Mouse (Mus musculus): Measurements from ENCODE around the gene Dock3.

DNA sequence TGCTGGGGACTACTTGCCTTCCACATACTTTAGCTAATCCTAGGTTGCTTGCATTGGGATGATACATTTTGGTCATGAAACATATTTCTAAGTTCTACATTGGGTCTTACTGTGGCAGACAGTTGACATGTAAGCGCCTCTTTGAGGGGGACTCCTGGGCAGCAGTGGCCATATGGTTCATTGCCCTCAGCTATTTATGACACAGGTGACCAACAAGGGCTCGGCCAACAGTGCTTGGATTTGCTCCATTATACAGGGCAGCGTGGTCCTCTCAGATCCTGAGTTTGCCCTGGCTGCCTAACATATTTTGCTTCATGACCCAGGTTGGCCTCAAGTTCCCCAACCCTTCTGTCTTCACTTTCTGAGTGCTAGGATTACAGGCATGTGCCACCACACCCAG lies 355.0 kb downstream of the Dock3 start:
- no peak for TF ChIP-seq POLR2AphosphoS2 (IDR thresholded peaks at IDR 0.05; ENCODE audit: insufficient read length, low read depth)
- no peak for TF ChIP-seq TCF12 (IDR thresholded peaks at IDR 0.05; ENCODE audit: insufficient read depth, poor library complexity, severe bottlenecking)
- TF ChIP-seq MYOD1 (IDR thresholded peaks at IDR 0.05; ENCODE audit: control insufficient read depth in 1 of 3, insufficient read length in 2 of 3, low read depth in 2 of 3): no peak
- no peak for TF ChIP-seq POLR2A (IDR thresholded peaks at IDR 0.05; ENCODE audit: insufficient read length, low read depth)
- TF ChIP-seq MYOG (IDR thresholded peaks at IDR 0.05; ENCODE audit: control insufficient read depth in 1 of 3, insufficient read depth in 1 of 3, insufficient read length in 2 of 3, low read depth in 2 of 3): no peak
